Mouse (Mus musculus): Measurements from ENCODE around the gene Scn10a. TPM values are rescaled to one million over a fixed set of nuclear protein-coding genes. Genes with fewer than 3 reads are reported as not detected.

Scn10a gene
- 0.68 and 0.91 TPM in 2 replicates for polyA plus RNA-seq (2012; rRNA removed)

- no peaks in the 10 kb centered on the region for H3K36me3 ChIP-seq (ENCODE audit: control insufficient read depth, insufficient read depth, low read length)
- no peak for TF ChIP-seq POLR2A (IDR thresholded peaks at IDR 0.05; ENCODE audit: control insufficient read depth, low read depth, low read length)
- TF ChIP-seq CTCF (IDR thresholded peaks at IDR 0.05; ENCODE audit: control insufficient read depth, insufficient read depth, insufficient replicate concordance, low read depth, low read length) = no peak
- H3K4me3 ChIP-seq (ENCODE audit: control insufficient read depth, low read depth, low read length) = no peak within 1 kb of the TSS
- no peak within 1 kb of the TSS for H3K27ac ChIP-seq (ENCODE audit: control insufficient read depth, insufficient read depth, low read depth, low read length)
- peaks cover 2% of the 10 kb centered on the region for H3K4me1 ChIP-seq (ENCODE audit: control insufficient read depth, insufficient read depth, low read length)
- no peaks in the 10 kb centered on the region for H3K27me3 ChIP-seq (ENCODE audit: control insufficient read depth, insufficient read depth, low read length)
Measured at GRCm38 (mm10) chr9:119719222-119719621, at the start of gene Scn10a. TSS of gene Scn10a (minus strand) at chr9:119719322.

DNA sequence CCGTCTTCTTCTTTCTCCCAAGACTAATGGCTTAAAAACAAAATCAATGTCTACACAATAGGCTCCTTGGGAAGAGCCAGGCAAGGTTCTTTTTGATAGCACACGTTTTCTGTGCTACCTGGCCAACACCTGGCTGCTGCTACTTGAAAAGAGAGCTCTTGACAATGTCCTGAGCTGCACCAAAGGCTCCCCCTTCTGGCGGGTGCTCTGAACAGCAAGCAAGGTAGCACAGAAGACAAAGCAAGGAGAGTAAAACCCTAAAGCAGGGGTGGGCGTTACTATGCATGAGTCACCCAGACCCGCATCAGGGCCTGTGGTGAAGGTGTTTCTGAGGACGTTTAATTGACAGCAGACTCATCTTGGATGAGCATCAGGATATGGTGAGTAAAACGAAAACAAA lies 49.5 kb upstream of the Scn10a start:
- no peak overlapping the region for H3K27ac ChIP-seq (ENCODE audit: control insufficient read depth, insufficient read depth, low read depth, low read length)
- H3K36me3 ChIP-seq (ENCODE audit: control insufficient read depth, insufficient read depth, low read length) = no peaks in the 10 kb centered on the region
- H3K4me1 ChIP-seq (ENCODE audit: control insufficient read depth, insufficient read depth, low read length) = no peaks in the 10 kb centered on the region; the same call in 1 of the 2 replicates
- no peaks in the 10 kb centered on the region for H3K27me3 ChIP-seq (ENCODE audit: control insufficient read depth, insufficient read depth, low read length)
- H3K4me3 ChIP-seq (ENCODE audit: control insufficient read depth, low read depth, low read length) = no peak overlapping the region
- TF ChIP-seq CTCF (IDR thresholded peaks at IDR 0.05; ENCODE audit: control insufficient read depth, insufficient read depth, insufficient replicate concordance, low read depth, low read length) = peak; percentile 47; the same call in 1 of the 2 replicates
- TF ChIP-seq POLR2A (IDR thresholded peaks at IDR 0.05; ENCODE audit: control insufficient read depth, low read depth, low read length) = no peak

- TF ChIP-seq CTCF (IDR thresholded peaks at IDR 0.05; ENCODE audit: control insufficient read depth, insufficient read depth, insufficient replicate concordance, low read depth, low read length) (peak; percentile 50; the same call in 1 of the 2 replicates), POLR2A (IDR thresholded peaks at IDR 0.05; ENCODE audit: control insufficient read depth, low read depth, low read length) (no peak)
- H3K4me1 ChIP-seq (ENCODE audit: control insufficient read depth, insufficient read depth, low read length) = no peaks in the 10 kb centered on the region
- no peak overlapping the region for H3K4me3 ChIP-seq (ENCODE audit: control insufficient read depth, low read depth, low read length)
- no peaks in the 10 kb centered on the region for H3K27me3 ChIP-seq (ENCODE audit: control insufficient read depth, insufficient read depth, low read length)
- no peak overlapping the region for H3K27ac ChIP-seq (ENCODE audit: control insufficient read depth, insufficient read depth, low read depth, low read length)
- H3K36me3 ChIP-seq (ENCODE audit: control insufficient read depth, insufficient read depth, low read length) = no peaks in the 10 kb centered on the region
Measured at GRCm38 (mm10) chr9:119760226-119760625, 41.1 kb upstream of the Scn10a start.

DNA sequence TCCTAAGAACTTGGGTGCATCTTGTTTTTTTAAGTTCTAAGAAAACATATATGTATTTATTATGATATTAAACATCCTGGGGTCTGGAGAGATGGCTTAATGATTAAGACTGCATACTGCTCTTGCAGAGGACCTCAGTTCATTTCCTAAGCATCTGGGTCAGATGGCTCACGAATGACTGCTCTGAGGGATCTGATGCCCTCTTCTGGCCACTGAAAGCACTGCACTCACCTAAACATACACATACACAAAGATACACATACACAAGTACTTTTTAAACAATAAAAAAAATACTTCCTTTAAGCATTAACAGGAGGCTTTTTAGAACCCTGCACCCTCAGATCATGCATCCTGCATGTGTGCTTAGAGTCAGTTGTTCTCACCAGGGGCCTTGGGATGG lies 40.3 kb upstream of the Scn10a start:
- Histone ChIP-seq H3K4me3 (ENCODE audit: control insufficient read depth, low read depth, low read length) (no peak overlapping the region), H3K27me3 (ENCODE audit: control insufficient read depth, insufficient read depth, low read length) (no peaks in the 10 kb centered on the region), H3K27ac (ENCODE audit: control insufficient read depth, insufficient read depth, low read depth, low read length) (no peak overlapping the region), H3K4me1 (ENCODE audit: control insufficient read depth, insufficient read depth, low read length) (no peaks in the 10 kb centered on the region), H3K36me3 (ENCODE audit: control insufficient read depth, insufficient read depth, low read length) (no peaks in the 10 kb centered on the region)
- TF ChIP-seq POLR2A (IDR thresholded peaks at IDR 0.05; ENCODE audit: control insufficient read depth, low read depth, low read length) = no peak
- no peak for TF ChIP-seq CTCF (IDR thresholded peaks at IDR 0.05; ENCODE audit: control insufficient read depth, insufficient read depth, insufficient replicate concordance, low read depth, low read length)

DNA sequence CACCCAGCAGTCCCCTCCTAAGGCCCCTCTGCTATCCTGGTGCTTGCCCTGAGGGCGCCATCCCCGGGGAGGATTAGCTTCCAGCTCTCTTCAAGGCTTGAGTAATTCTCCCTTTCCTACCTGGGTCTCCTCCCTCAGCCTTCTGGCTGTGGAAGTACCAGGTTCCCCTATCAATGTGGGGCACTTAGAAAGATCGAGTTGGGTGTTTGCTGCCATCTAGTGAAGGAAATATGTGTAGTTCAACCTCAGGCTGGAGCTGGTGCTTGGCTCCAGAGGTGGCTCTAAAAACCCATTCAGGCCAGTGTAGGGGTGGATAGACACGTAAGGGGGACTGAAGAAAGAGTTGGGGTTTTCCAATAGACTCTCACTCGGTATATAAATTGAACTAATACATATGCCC lies 32.4 kb upstream of the Scn10a start:
- Histone ChIP-seq H3K27me3 (ENCODE audit: control insufficient read depth, insufficient read depth, low read length) (no peaks in the 10 kb centered on the region), H3K4me1 (ENCODE audit: control insufficient read depth, insufficient read depth, low read length) (peaks cover 3% of the 10 kb centered on the region), H3K4me3 (ENCODE audit: control insufficient read depth, low read depth, low read length) (no peak overlapping the region), H3K27ac (ENCODE audit: control insufficient read depth, insufficient read depth, low read depth, low read length) (no peak overlapping the region), H3K36me3 (ENCODE audit: control insufficient read depth, insufficient read depth, low read length) (no peaks in the 10 kb centered on the region)
- TF ChIP-seq POLR2A (IDR thresholded peaks at IDR 0.05; ENCODE audit: control insufficient read depth, low read depth, low read length) (no peak), CTCF (IDR thresholded peaks at IDR 0.05; ENCODE audit: control insufficient read depth, insufficient read depth, insufficient replicate concordance, low read depth, low read length) (no peak)

GRCm38 (mm10) chr9:119749112-119749511 lies 30.0 kb upstream of the Scn10a start:
- peaks cover 3% of the 10 kb centered on the region for H3K4me1 ChIP-seq (ENCODE audit: control insufficient read depth, insufficient read depth, low read length)
- no peaks in the 10 kb centered on the region for H3K36me3 ChIP-seq (ENCODE audit: control insufficient read depth, insufficient read depth, low read length)
- no peaks in the 10 kb centered on the region for H3K27me3 ChIP-seq (ENCODE audit: control insufficient read depth, insufficient read depth, low read length)
- no peak for TF ChIP-seq CTCF (IDR thresholded peaks at IDR 0.05; ENCODE audit: control insufficient read depth, insufficient read depth, insufficient replicate concordance, low read depth, low read length)
- TF ChIP-seq POLR2A (IDR thresholded peaks at IDR 0.05; ENCODE audit: control insufficient read depth, low read depth, low read length) = no peak
- no peak overlapping the region for H3K4me3 ChIP-seq (ENCODE audit: control insufficient read depth, low read depth, low read length)
- H3K27ac ChIP-seq (ENCODE audit: control insufficient read depth, insufficient read depth, low read depth, low read length) = no peak overlapping the region

DNA sequence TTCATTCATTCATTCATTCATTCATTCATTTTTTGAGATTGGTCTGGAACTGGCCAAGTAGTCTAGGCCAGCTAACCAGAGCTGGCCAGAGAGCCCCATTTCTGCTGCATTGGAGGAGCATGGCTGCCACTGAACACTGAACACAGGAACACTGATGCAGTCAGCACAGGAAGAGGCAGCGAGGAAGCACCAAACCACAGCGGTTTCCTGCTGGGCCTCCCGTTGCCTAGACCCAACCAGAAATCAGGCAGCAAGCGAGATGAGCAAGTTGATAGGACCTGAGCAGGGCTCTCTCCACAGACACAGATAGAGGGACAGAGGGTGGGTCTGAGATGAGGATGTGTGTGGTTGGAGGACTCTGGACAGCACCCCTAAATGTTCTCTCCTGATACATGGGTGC lies 24.8 kb upstream of the Scn10a start:
- H3K36me3 ChIP-seq (ENCODE audit: control insufficient read depth, insufficient read depth, low read length) = no peaks in the 10 kb centered on the region
- H3K27me3 ChIP-seq (ENCODE audit: control insufficient read depth, insufficient read depth, low read length) = no peaks in the 10 kb centered on the region
- peaks cover 1% of the 10 kb centered on the region; the same call in 1 of the 2 replicates for H3K4me1 ChIP-seq (ENCODE audit: control insufficient read depth, insufficient read depth, low read length)
- H3K27ac ChIP-seq (ENCODE audit: control insufficient read depth, insufficient read depth, low read depth, low read length) = no peak overlapping the region
- TF ChIP-seq CTCF (IDR thresholded peaks at IDR 0.05; ENCODE audit: control insufficient read depth, insufficient read depth, insufficient replicate concordance, low read depth, low read length) = no peak
- H3K4me3 ChIP-seq (ENCODE audit: control insufficient read depth, low read depth, low read length) = no peak overlapping the region

- TF ChIP-seq POLR2A (IDR thresholded peaks at IDR 0.05; ENCODE audit: control insufficient read depth, low read depth, low read length) = no peak
- TF ChIP-seq CTCF (IDR thresholded peaks at IDR 0.05; ENCODE audit: control insufficient read depth, insufficient read depth, insufficient replicate concordance, low read depth, low read length) = no peak
- Histone ChIP-seq H3K4me3 (ENCODE audit: control insufficient read depth, low read depth, low read length) (no peak overlapping the region), H3K27ac (ENCODE audit: control insufficient read depth, insufficient read depth, low read depth, low read length) (no peak overlapping the region), H3K27me3 (ENCODE audit: control insufficient read depth, insufficient read depth, low read length) (no peaks in the 10 kb centered on the region), H3K4me1 (ENCODE audit: control insufficient read depth, insufficient read depth, low read length) (no peaks in the 10 kb centered on the region), H3K36me3 (ENCODE audit: control insufficient read depth, insufficient read depth, low read length) (no peaks in the 10 kb centered on the region)
Measured at GRCm38 (mm10) chr9:119743312-119743711, 24.2 kb upstream of the Scn10a start.

All from testis, adult 2 months (tissue).